Mouse (Mus musculus) C2C12 (cell line): ENCODE measurements around the gene Cdk10. TPM values are rescaled to one million over a fixed set of nuclear protein-coding genes. Genes with fewer than 3 reads are reported as not detected.

ENCODE experiments used
- H3K27me3 ChIP-seq: one replicate; pipeline ENCODE4 v1.6.1; 2011; ENCODE audit not compliant: control insufficient read depth, insufficient read depth, insufficient read length
- H3K36me3 ChIP-seq: one replicate; pipeline ENCODE4 v1.6.1; 2011; ENCODE audit not compliant: control insufficient read depth, insufficient read depth
- H3K4me3 ChIP-seq: one replicate; pipeline ENCODE4 v1.5.1; 2011; ENCODE audit warnings: mild to moderate bottlenecking, control low read depth; ENCODE audit not compliant: poor library complexity, insufficient read depth, severe bottlenecking
- H3K79me2 ChIP-seq: one replicate; pipeline ENCODE4 v1.6.1; 2011; ENCODE audit not compliant: control insufficient read depth, insufficient read depth
- H3K79me3 ChIP-seq: one replicate; pipeline ENCODE4 v1.6.1; 2011; ENCODE audit warnings: low read depth, control low read depth
- H3ac ChIP-seq: one replicate; pipeline ENCODE3; 2011; ENCODE audit warnings: low read depth; ENCODE audit not compliant: control insufficient read depth, insufficient read length
- CEBPB ChIP-seq: IDR thresholded peaks from one replicate; pipeline ENCODE4 v1.6.1; 2011; ENCODE audit warnings: low read depth, mild to moderate bottlenecking, control low read depth, moderate library complexity
- CTCF ChIP-seq: IDR thresholded peaks from one replicate; pipeline ENCODE4 v1.5.1; 2011; ENCODE audit not compliant: control insufficient read depth, insufficient read depth, insufficient read length
- FOSL1 ChIP-seq: IDR thresholded peaks from one replicate; pipeline ENCODE4 v1.8.0; 2011; ENCODE audit warnings: mild to moderate bottlenecking, low read length; ENCODE audit not compliant: poor library complexity, insufficient read depth, severe bottlenecking
- MAX ChIP-seq: IDR thresholded peaks from one replicate; pipeline ENCODE4 v1.6.1; 2011; ENCODE audit warnings: mild to moderate bottlenecking, control low read depth
- MYOD1 ChIP-seq: IDR thresholded peaks from one replicate; pipeline ENCODE4 v1.6.1; 2011; ENCODE audit warnings: low read depth; ENCODE audit not compliant: control insufficient read depth, insufficient read length
- MYOG ChIP-seq: IDR thresholded peaks from one replicate; pipeline ENCODE4 v1.6.1; 2011; ENCODE audit not compliant: control insufficient read depth, insufficient read length; ENCODE audit errors: extremely low read depth
- USF1 ChIP-seq: IDR thresholded peaks from one replicate; pipeline ENCODE4 v1.6.1; 2011; ENCODE audit warnings: low read depth, mild to moderate bottlenecking, control low read depth, moderate library complexity
- polyA plus RNA-seq: library from polyadenylated mRNA; unstranded; fragments of >200 nt; fragmentation: generic; extraction: Trizol; gene quantifications from one replicate; pipeline ENCODE4 v1.2.1, GENCODE M21; 2012; ENCODE audit warnings: missing spikeins

Gene Cdk10
- polyA plus RNA-seq, 1 experiment = 23.8 TPM

DNA sequence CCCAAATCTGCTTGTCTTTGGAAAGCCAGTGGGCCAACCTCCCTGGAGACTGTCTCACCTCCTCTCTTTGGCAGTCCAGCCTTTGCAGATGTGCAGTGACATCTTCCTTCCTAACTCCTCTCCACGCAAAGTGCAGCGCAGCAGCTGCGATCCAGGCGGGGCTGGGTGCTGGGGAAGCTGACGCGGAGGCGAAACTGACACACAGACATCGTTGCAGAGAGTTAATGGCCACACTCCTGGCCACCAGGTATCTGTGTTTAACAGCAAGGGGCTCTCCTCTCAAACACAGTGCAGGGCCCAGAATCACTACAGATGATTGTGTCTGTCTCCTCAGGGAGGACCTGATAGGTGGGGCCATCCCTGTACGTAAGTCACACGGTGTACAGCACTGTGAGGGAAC lies 46.5 kb downstream of the Cdk10 start:
- Histone ChIP-seq H3K79me2 (no peaks in the 10 kb centered on the region), H3K4me3 (no peak overlapping the region), H3K79me3 (no peaks in the 10 kb centered on the region), H3ac (no peak overlapping the region), H3K27me3 (no peaks in the 10 kb centered on the region), H3K36me3 (peaks cover 45% of the 10 kb centered on the region)
- TF ChIP-seq CTCF (no peak), FOSL1 (no peak), MYOD1 (no peak), MAX (no peak), USF1 (no peak), MYOG (no peak)

DNA sequence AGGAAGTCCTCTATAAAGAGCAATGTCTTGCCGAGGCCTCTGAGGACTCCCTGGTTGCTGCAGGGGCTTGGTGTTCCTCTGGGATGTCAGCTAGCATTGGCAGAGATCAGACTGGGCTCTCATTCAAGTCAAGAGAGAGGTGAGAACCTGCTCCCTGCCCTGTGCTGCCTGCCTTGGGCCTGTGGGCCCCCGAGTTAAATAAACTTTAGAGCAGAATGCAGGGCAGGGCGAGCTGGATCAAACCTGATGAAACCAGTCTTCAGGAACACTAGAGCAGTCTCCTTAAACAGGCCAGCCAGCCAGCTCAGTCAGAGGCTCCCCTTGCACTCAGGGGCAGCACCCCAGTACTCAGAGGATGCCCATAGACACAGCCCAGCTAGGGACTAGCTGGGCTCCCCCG lies 47.3 kb downstream of the Cdk10 start:
- H3K79me2 ChIP-seq = no peaks in the 10 kb centered on the region
- H3K4me3 ChIP-seq = no peak overlapping the region
- no peaks in the 10 kb centered on the region for H3K27me3 ChIP-seq
- H3K36me3 ChIP-seq = peaks cover 37% of the 10 kb centered on the region
- H3ac ChIP-seq = no peak overlapping the region
- no peaks in the 10 kb centered on the region for H3K79me3 ChIP-seq
- TF ChIP-seq MYOG (no peak), FOSL1 (no peak), MAX (no peak), USF1 (no peak), MYOD1 (no peak), CTCF (no peak), CEBPB (no peak)

DNA sequence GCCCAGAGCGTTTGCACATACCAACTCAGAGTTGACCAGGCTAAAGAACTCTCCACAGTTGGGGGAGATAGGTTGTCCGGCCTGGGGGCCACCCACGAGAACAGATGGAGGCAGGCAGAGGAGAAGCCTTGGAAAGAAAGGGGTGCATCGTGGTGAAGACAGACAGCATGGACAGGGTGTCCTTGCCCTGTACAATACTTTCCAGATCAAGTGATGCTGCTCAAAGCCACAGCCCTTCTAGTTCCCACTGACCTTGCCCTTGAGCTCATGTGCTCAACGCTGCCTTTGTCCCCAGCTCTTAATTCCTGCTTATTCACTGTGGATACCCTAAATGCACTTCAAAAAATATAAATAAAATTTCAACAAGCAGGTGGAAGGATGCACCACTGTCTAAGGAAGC lies 49.8 kb downstream of the Cdk10 start:
- Histone ChIP-seq H3K27me3 (no peaks in the 10 kb centered on the region), H3ac (no peak overlapping the region), H3K4me3 (no peak overlapping the region), H3K36me3 (peaks cover 14% of the 10 kb centered on the region), H3K79me3 (no peaks in the 10 kb centered on the region), H3K79me2 (no peaks in the 10 kb centered on the region)
- TF ChIP-seq MYOG (no peak), MAX (no peak), CTCF (no peak), MYOD1 (no peak), CEBPB (no peak), FOSL1 (no peak), USF1 (no peak)

DNA sequence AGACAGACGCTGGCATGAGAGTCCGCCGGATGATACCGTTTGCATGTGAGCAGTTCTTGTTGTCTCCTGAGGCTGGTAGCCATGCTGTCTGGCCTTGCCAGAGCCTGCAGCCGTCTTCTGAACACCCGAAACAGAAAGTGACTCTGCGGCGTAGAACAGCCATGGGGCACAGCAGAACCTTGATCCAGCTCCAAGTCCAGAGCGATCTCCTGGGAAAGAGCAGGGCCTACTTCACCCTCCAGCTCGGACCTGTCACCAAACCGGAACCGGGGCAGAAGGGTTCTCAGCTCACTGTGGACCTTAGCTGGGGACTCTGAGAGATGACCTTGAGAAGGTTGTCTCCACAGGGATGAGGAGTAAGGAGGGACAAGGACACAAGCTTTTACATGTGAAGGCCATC lies 50.5 kb downstream of the Cdk10 start:
- Histone ChIP-seq H3K4me3 (no peak overlapping the region), H3K27me3 (no peaks in the 10 kb centered on the region), H3K79me3 (no peaks in the 10 kb centered on the region), H3K79me2 (no peaks in the 10 kb centered on the region), H3ac (no peak overlapping the region), H3K36me3 (peaks cover 10% of the 10 kb centered on the region)
- TF ChIP-seq MAX = no peak
- TF ChIP-seq MYOG = no peak
- TF ChIP-seq CTCF = no peak
- no peak for TF ChIP-seq FOSL1
- no peak for TF ChIP-seq USF1
- no peak for TF ChIP-seq MYOD1
- TF ChIP-seq CEBPB = no peak

DNA sequence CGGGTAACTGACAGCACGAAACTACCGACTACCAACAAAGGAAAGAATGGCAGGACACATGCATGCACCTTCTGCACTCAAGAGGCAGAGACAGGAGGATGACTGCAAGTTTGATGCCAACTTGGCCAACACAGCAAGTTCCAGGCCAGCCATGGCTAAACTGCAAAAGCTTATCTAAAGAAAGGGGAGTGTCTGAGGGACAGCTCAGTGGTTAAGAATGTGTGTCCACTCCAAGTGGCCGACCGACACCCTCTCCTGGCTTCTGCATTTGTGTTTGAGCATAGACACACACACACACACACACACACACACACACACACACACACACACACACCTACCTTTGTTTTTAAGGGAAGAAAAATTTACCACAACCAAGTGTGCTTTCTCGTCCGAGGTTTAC lies 53.8 kb downstream of the Cdk10 start:
- no peaks in the 10 kb centered on the region for H3K27me3 ChIP-seq
- H3ac ChIP-seq = no peak overlapping the region
- H3K79me2 ChIP-seq = no peaks in the 10 kb centered on the region
- H3K79me3 ChIP-seq = no peaks in the 10 kb centered on the region
- peaks cover 10% of the 10 kb centered on the region for H3K36me3 ChIP-seq
- no peak overlapping the region for H3K4me3 ChIP-seq
- no peak for TF ChIP-seq CEBPB
- peak; percentile 7 for TF ChIP-seq MAX

DNA sequence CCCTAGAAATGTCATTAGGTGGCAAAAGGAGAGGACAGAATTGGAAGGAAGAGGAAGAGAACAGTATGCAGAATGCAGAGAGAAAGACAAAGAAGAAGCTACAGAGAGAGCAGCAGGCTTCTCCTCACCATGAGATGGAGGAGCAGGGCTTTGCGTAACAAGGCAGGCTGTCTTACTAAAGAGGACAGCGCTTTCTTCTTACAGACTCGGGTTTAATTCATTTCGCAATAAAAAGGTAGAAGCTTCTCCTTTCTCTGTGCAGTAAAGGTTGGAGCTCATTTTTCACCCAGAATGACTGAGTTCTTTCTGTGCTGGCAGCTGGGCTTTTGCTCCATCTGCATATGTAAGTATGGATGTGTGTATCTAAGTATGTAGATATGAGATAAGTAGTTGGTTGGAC lies 55.2 kb downstream of the Cdk10 start:
- Histone ChIP-seq H3K27me3 (no peaks in the 10 kb centered on the region), H3K79me2 (no peaks in the 10 kb centered on the region), H3K36me3 (peaks cover 7% of the 10 kb centered on the region), H3ac (no peak overlapping the region), H3K79me3 (no peaks in the 10 kb centered on the region), H3K4me3 (no peak overlapping the region)
- TF ChIP-seq CEBPB (no peak), MYOD1 (no peak), MAX (no peak)
